In genomic region chr4:124135165-124135470, GRCm38 (mm10) we compare ENCODE assay signal across 7 mouse cellular contexts.
DNase-seq lines count a peak whose midpoint lies in the region; ATAC-seq and TF ChIP-seq lines count a peak whose summit lies in the region.

No protein-coding gene starts in this region.

- peak; percentile 71 for DNase-seq in midbrain, postnatal 0 days (ENCODE audit: low spot score)
- no peak for DNase-seq in midbrain, embryonic 11.5 days (ENCODE audit: low spot score, missing footprints)
- peak; percentile 14 to 42 for DNase-seq in frontal cortex, postnatal 36 days (ENCODE audit: low spot score in 2 of 2)
- peak; percentile 50 to 78 for DNase-seq in kidney, postnatal 25 days
- DNase-seq in right cerebral cortex, postnatal 36 days (ENCODE audit: low spot score in 2 of 2), result peak; percentile 18 to 22
- DNase-seq in natural killer cell, adult 2 months (ENCODE audit: low spot score in 2 of 2), result no peak
- DNase-seq in thymus, postnatal 25 days, result no peak

- ATAC-seq in midbrain, postnatal 0 days (ENCODE audit: low FRiP score), result no peak
- no peak for ATAC-seq in midbrain, embryonic 11.5 days (ENCODE audit: low FRiP score)

- H3K9ac ChIP-seq in midbrain, postnatal 0 days (replicated peaks; ENCODE audit: low read length, poor library complexity, severe bottlenecking), result no peak overlapping the region
- H3K9ac ChIP-seq in midbrain, embryonic 11.5 days (ENCODE audit: low read length), result no peak overlapping the region

- TF ChIP-seq CTCF in midbrain, postnatal 0 days (IDR thresholded peaks at IDR 0.05), result no peak

- no peaks in the 10 kb centered on the region for H3K36me3 ChIP-seq in midbrain, postnatal 0 days (ENCODE audit: insufficient read depth, low read length)
- no peaks in the 10 kb centered on the region for H3K36me3 ChIP-seq in midbrain, embryonic 11.5 days (ENCODE audit: control insufficient read depth, insufficient read depth, low read length)

- 69% methylated on average over 6 of the region's 6 CpGs for WGBS in midbrain, postnatal 0 days
- WGBS in midbrain, embryonic 11.5 days, result 79% methylated on average over 6 of the region's 6 CpGs

- H3K9me3 ChIP-seq in midbrain, postnatal 0 days (ENCODE audit: low read length), result no peaks in the 10 kb centered on the region
- H3K9me3 ChIP-seq in midbrain, embryonic 11.5 days (ENCODE audit: control insufficient read depth, low read length), result no peaks in the 10 kb centered on the region

- H3K27ac ChIP-seq in midbrain, postnatal 0 days (ENCODE audit: low read depth, low read length), result no peak overlapping the region
- H3K27ac ChIP-seq in midbrain, embryonic 11.5 days (ENCODE audit: low read depth, low read length), result no peak overlapping the region

- H3K4me1 ChIP-seq in midbrain, postnatal 0 days (ENCODE audit: insufficient read depth, low read length), result no peaks in the 10 kb centered on the region
- H3K4me1 ChIP-seq in midbrain, embryonic 11.5 days (ENCODE audit: control insufficient read depth, insufficient read depth, low read length), result no peaks in the 10 kb centered on the region

- no peaks in the 10 kb centered on the region for H3K27me3 ChIP-seq in midbrain, postnatal 0 days (ENCODE audit: insufficient read depth, low read length)
- H3K27me3 ChIP-seq in midbrain, embryonic 11.5 days (ENCODE audit: control insufficient read depth, insufficient read depth, low read length), result no peaks in the 10 kb centered on the region

- H3K4me3 ChIP-seq in midbrain, postnatal 0 days (ENCODE audit: low read depth, low read length), result no peak overlapping the region
- no peak overlapping the region for H3K4me3 ChIP-seq in midbrain, embryonic 11.5 days (ENCODE audit: low read depth, low read length)

- no peak overlapping the region for H3K4me2 ChIP-seq in midbrain, postnatal 0 days (ENCODE audit: low read depth, low read length, poor library complexity, severe bottlenecking)
- H3K4me2 ChIP-seq in midbrain, embryonic 11.5 days, result no peak overlapping the region

Comparison
In these comparisons a context has a peak if more than half of its experiments do, and no peak if none do; other contexts are left out.
1. DNase-seq: peak in midbrain, postnatal 0 days (single experiment), frontal cortex, postnatal 36 days (2 of 2), kidney, postnatal 25 days (2 of 2) and right cerebral cortex, postnatal 36 days (2 of 2); none in midbrain, embryonic 11.5 days (single experiment), natural killer cell, adult 2 months (0 of 2) and thymus, postnatal 25 days (single experiment).